ENCODE assay signal across 9 mouse cellular contexts in the genomic region with DNA sequence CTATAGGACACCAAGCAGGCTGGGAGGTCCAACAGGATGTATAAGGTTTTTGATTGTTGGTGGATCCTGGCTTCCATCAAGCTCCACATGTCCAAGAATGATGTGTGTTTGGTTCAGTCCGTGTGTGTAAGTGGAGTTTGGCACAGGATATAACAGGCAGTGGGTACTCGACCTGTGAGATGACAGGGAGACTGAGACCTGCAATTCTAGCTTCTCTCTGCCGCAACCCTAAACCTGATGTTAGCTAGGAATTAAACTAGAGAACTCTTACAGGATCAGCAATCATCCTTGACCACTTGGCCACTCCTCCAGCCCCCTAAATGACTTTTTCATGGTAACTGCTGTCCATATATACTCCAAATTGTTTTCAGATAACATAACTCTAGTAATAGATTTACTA. TPM values are rescaled to one million over a fixed set of nuclear protein-coding genes. Genes with fewer than 3 reads are reported as not detected.
DNase-seq lines count a peak whose midpoint lies in the region; ATAC-seq and TF ChIP-seq lines count a peak whose summit lies in the region.
"Had no signal": no experiment of that assay in that cellular context is flagged by ENCODE, and none has a peak within 500 bp of the region (broad histone marks: within the 10 kb centered on the region; RNA-seq: fewer than 3 reads in every experiment).

No protein-coding gene starts in this region.

- no peak for TF ChIP-seq EP300 in MEL (IDR thresholded peaks at IDR 0.05; ENCODE audit: low read depth in 1 of 2, low read length in 2 of 2)

- 34% methylated on average over 3 of the region's 3 CpGs for WGBS in kidney, embryonic 15.5 days
- 51% methylated on average over 3 of the region's 3 CpGs for WGBS in forebrain, embryonic 15.5 days
- 52% methylated on average over 3 of the region's 3 CpGs for WGBS in midbrain, embryonic 13.5 days

- H3K79me2 ChIP-seq in MEL (ENCODE audit: control insufficient read depth, insufficient read depth, low read length, poor library complexity), result no peaks in the 10 kb centered on the region; the same call in 1 of the 2 replicates

- no peak for TF ChIP-seq CTCF in MEL (IDR thresholded peaks at IDR 0.05 in 2 of 3, conservative IDR thresholded peaks at IDR 0.05 in 1 of 3; ENCODE audit: control insufficient read depth in 1 of 3, insufficient read depth in 1 of 3, low read depth in 2 of 3, low read length in 3 of 3, poor library complexity in 1 of 3, severe bottlenecking in 1 of 3)

- TF ChIP-seq RAD21 in MEL (IDR thresholded peaks at IDR 0.05; ENCODE audit: low read depth, low read length), result no peak

- H3K36me3 ChIP-seq in kidney, embryonic 15.5 days, result no peaks in the 10 kb centered on the region
- peaks cover 0 to 29% of the 10 kb centered on the region in 2 experiments; a peak in 2 of 4 replicates for H3K36me3 ChIP-seq in MEL (ENCODE audit: control insufficient read depth in 1 of 2, insufficient read depth in 2 of 2, low read length in 2 of 2)
- no peaks in the 10 kb centered on the region for H3K36me3 ChIP-seq in forebrain, embryonic 15.5 days
- no peaks in the 10 kb centered on the region for H3K36me3 ChIP-seq in midbrain, embryonic 13.5 days

- no peak for DNase-seq in kidney, postnatal 36 days
- peak; percentile 82 for DNase-seq in MEL (ENCODE audit: low read depth, low spot score)
- DNase-seq in right cerebral cortex, adult 18-20 months, result no peak
- no peak for DNase-seq in cerebellum, postnatal 25 days
- DNase-seq in layer of hippocampus, adult 11-12 months (ENCODE audit: low spot score), result no peak
- DNase-seq: adrenal gland, postnatal 36 days had no signal

- H3K4me2 ChIP-seq in kidney, embryonic 15.5 days, result peak overlapping the region; percentile 69
- peak overlapping the region; percentile 82; the same call in 1 of the 2 replicates for H3K4me2 ChIP-seq in forebrain, embryonic 15.5 days (replicated peaks)
- H3K4me2 ChIP-seq in midbrain, embryonic 13.5 days (replicated peaks), result peak overlapping the region; percentile 76

- no peak overlapping the region for H3K9ac ChIP-seq in kidney, embryonic 15.5 days
- H3K9ac ChIP-seq in MEL (ENCODE audit: control insufficient read depth, low read depth, low read length, poor library complexity, severe bottlenecking), result peak overlapping the region; percentile 80
- H3K9ac ChIP-seq in forebrain, embryonic 15.5 days (replicated peaks), result no peak overlapping the region
- H3K9ac ChIP-seq in midbrain, embryonic 13.5 days (replicated peaks), result 0 out of 2 replicates have a peak overlapping the region, but pooled peaks have one; percentile 28

- TF ChIP-seq POLR2A in MEL (IDR thresholded peaks at IDR 0.05; ENCODE audit: control insufficient read depth in 1 of 2, insufficient read depth in 1 of 2, low read depth in 1 of 2, low read length in 2 of 2, poor library complexity in 1 of 2), result no peak

- H3K9me3 ChIP-seq in kidney, embryonic 15.5 days (replicated peaks), result no peaks in the 10 kb centered on the region
- H3K9me3 ChIP-seq in MEL (replicated peaks; ENCODE audit: insufficient read depth, low read length), result no peaks in the 10 kb centered on the region
- H3K9me3 ChIP-seq in forebrain, embryonic 15.5 days, result no peaks in the 10 kb centered on the region
- H3K9me3 ChIP-seq in midbrain, embryonic 13.5 days, result no peaks in the 10 kb centered on the region

- no peak overlapping the region; the same call in none of the 2 replicates for H3K4me3 ChIP-seq in kidney, embryonic 15.5 days (replicated peaks)
- H3K4me3 ChIP-seq in MEL (ENCODE audit: control insufficient read depth in 1 of 2, insufficient read depth in 1 of 2, low read depth in 2 of 2, low read length in 2 of 2), result peak overlapping the region; percentile 5 to 39
- H3K4me3 ChIP-seq in forebrain, embryonic 15.5 days, result peak overlapping the region; percentile 47; the same call in 1 of the 2 replicates
- H3K4me3 ChIP-seq in midbrain, embryonic 13.5 days (replicated peaks), result no peak overlapping the region

- peaks cover 25% of the 10 kb centered on the region for H3K4me1 ChIP-seq in kidney, embryonic 15.5 days
- peaks cover 0 to 10% of the 10 kb centered on the region in 2 experiments; a peak in 2 of 4 replicates for H3K4me1 ChIP-seq in MEL (ENCODE audit: control insufficient read depth in 1 of 2, insufficient read depth in 2 of 2, low read length in 2 of 2)
- H3K4me1 ChIP-seq in forebrain, embryonic 15.5 days, result peaks cover 48% of the 10 kb centered on the region
- peaks cover 41% of the 10 kb centered on the region for H3K4me1 ChIP-seq in midbrain, embryonic 13.5 days (replicated peaks)

- H3K27me3 ChIP-seq in kidney, embryonic 15.5 days, result no peaks in the 10 kb centered on the region
- no peaks in the 10 kb centered on the region for H3K27me3 ChIP-seq in MEL (ENCODE audit: control insufficient read depth in 1 of 2, insufficient read depth in 2 of 2, low read length in 2 of 2)
- H3K27me3 ChIP-seq in forebrain, embryonic 15.5 days, result no peaks in the 10 kb centered on the region
- no peaks in the 10 kb centered on the region for H3K27me3 ChIP-seq in midbrain, embryonic 13.5 days

- peak overlapping the region; percentile 97 for H3K27ac ChIP-seq in kidney, embryonic 15.5 days
- peak overlapping the region; percentile 94 for H3K27ac ChIP-seq in MEL (ENCODE audit: control insufficient read depth, low read depth, low read length)
- peak overlapping the region; percentile 96 for H3K27ac ChIP-seq in forebrain, embryonic 15.5 days (replicated peaks)
- H3K27ac ChIP-seq in midbrain, embryonic 13.5 days, result peak overlapping the region; percentile 40

- ATAC-seq in kidney, embryonic 15.5 days (replicated peaks; ENCODE audit: low FRiP score), result no peak
- ATAC-seq in forebrain, embryonic 15.5 days (replicated peaks), result no peak
- ATAC-seq in midbrain, embryonic 13.5 days, result no peak

TF ChIP-seq in MEL, 35 proteins besides CTCF, POLR2A, EP300 and RAD21:
- TF ChIP-seq TBP (IDR thresholded peaks at IDR 0.05; ENCODE audit: low read depth, low read length), result peak; percentile 43; the same call in 1 of the 2 replicates
- TF ChIP-seq JUND (IDR thresholded peaks at IDR 0.05; ENCODE audit: low read depth, low read length), result no peak

RNA-seq across cellular contexts. Expression of a gene that starts 1.3 kb away (rescaled TPM):
- 32.0 and 32.6 TPM in 2 replicates for polyA plus RNA-seq in kidney, embryonic 15.5 days (2015; fragmentation: Nextera tagmentation; extraction: Ambion mirVana)
- 1,127 and 1,310 TPM in 2 replicates for total RNA-seq in MEL (2012; rRNA removed)
- polyA plus RNA-seq in MEL (2012; ENCODE audit: insufficient read depth in 1 of 2, insufficient read length in 2 of 2, low read depth in 1 of 2, low replicate concordance in 2 of 2, missing spikeins in 1 of 2), result 10 to 100 TPM in 1 of 2 experiments, not detected in 1; 10.6 TPM
- 21.2 and 26.2 TPM in 2 replicates for polyA plus RNA-seq in forebrain, embryonic 15.5 days (2015; fragmentation: Nextera tagmentation; extraction: Ambion mirVana)
- polyA plus RNA-seq in midbrain, embryonic 13.5 days (2015; fragmentation: Nextera tagmentation; extraction: Ambion mirVana), result 22.2 and 26.2 TPM in 2 replicates

RNA-seq across cellular contexts. Expression of a gene that starts 1.6 kb away (rescaled TPM):
- 2.2 and 6.0 TPM in 2 replicates for polyA plus RNA-seq in kidney, embryonic 15.5 days (2015; fragmentation: Nextera tagmentation; extraction: Ambion mirVana)
- 1,714 and 2,074 TPM in 2 replicates for total RNA-seq in MEL (2012; rRNA removed)
- polyA plus RNA-seq in MEL (2012; ENCODE audit: insufficient read depth in 1 of 2, insufficient read length in 2 of 2, low read depth in 1 of 2, low replicate concordance in 2 of 2, missing spikeins in 1 of 2), result 1 to 10 TPM in 1 of 2 experiments, not detected in 1; 5.6 TPM
- polyA plus RNA-seq in forebrain, embryonic 15.5 days (2015; fragmentation: Nextera tagmentation; extraction: Ambion mirVana), result 1.2 and 2.6 TPM in 2 replicates
- polyA plus RNA-seq in midbrain, embryonic 13.5 days (2015; fragmentation: Nextera tagmentation; extraction: Ambion mirVana), result 2.5 and 6.7 TPM in 2 replicates

RNA-seq across cellular contexts. Expression of a gene that starts 2.1 kb away (rescaled TPM):
- polyA plus RNA-seq in kidney, embryonic 15.5 days (2015; fragmentation: Nextera tagmentation; extraction: Ambion mirVana), result 2.5 and 5.4 TPM in 2 replicates
- 3,283 and 3,531 TPM in 2 replicates for total RNA-seq in MEL (2012; rRNA removed)
- polyA plus RNA-seq in MEL (2012; ENCODE audit: insufficient read depth in 1 of 2, insufficient read length in 2 of 2, low read depth in 1 of 2, low replicate concordance in 2 of 2, missing spikeins in 1 of 2), result 10 to 100 TPM in 1 of 2 experiments, not detected in 1; 19.1 TPM
- polyA plus RNA-seq in forebrain, embryonic 15.5 days (2015; fragmentation: Nextera tagmentation; extraction: Ambion mirVana), result 2.3 and 3.3 TPM in 2 replicates
- polyA plus RNA-seq in midbrain, embryonic 13.5 days (2015; fragmentation: Nextera tagmentation; extraction: Ambion mirVana), result 1.1 and 3.0 TPM in 2 replicates

RNA-seq across cellular contexts. Expression of a gene that starts 17.5 kb away (rescaled TPM):
- polyA plus RNA-seq in kidney, embryonic 15.5 days (2015; fragmentation: Nextera tagmentation; extraction: Ambion mirVana), result 0.91 and 1.9 TPM in 2 replicates
- 947 and 1,094 TPM in 2 replicates for total RNA-seq in MEL (2012; rRNA removed)
- 1 to 10 TPM in 1 of 2 experiments, not detected in 1; 2.7 TPM for polyA plus RNA-seq in MEL (2012; ENCODE audit: insufficient read depth in 1 of 2, insufficient read length in 2 of 2, low read depth in 1 of 2, low replicate concordance in 2 of 2, missing spikeins in 1 of 2)
- polyA plus RNA-seq in forebrain, embryonic 15.5 days (2015; fragmentation: Nextera tagmentation; extraction: Ambion mirVana), result 0.83 and 1.5 TPM in 2 replicates
- polyA plus RNA-seq in midbrain, embryonic 13.5 days (2015; fragmentation: Nextera tagmentation; extraction: Ambion mirVana), result 0.82 and 1.0 TPM in 2 replicates

RNA-seq across cellular contexts. Expression of a gene that starts 28.1 kb away (rescaled TPM):
- polyA plus RNA-seq in kidney, embryonic 15.5 days (2015; fragmentation: Nextera tagmentation; extraction: Ambion mirVana), result 24.0 and 28.9 TPM in 2 replicates
- total RNA-seq in MEL (2012; rRNA removed), result 1,140 and 1,462 TPM in 2 replicates
- polyA plus RNA-seq in MEL (2012; ENCODE audit: insufficient read depth in 1 of 2, insufficient read length in 2 of 2, low read depth in 1 of 2, low replicate concordance in 2 of 2, missing spikeins in 1 of 2), result 1 to 10 TPM in 1 of 2 experiments, not detected in 1; 2.9 TPM
- 9.6 and 13.7 TPM in 2 replicates for polyA plus RNA-seq in forebrain, embryonic 15.5 days (2015; fragmentation: Nextera tagmentation; extraction: Ambion mirVana)
- 11.8 and 15.6 TPM in 2 replicates for polyA plus RNA-seq in midbrain, embryonic 13.5 days (2015; fragmentation: Nextera tagmentation; extraction: Ambion mirVana)

Comparison
In these comparisons a context has a peak if more than half of its experiments do, and no peak if none do; other contexts are left out.
1. H3K27ac ChIP-seq: peak in every context shown above with its lines; median percentile 97 in kidney, embryonic 15.5 days; 96 in forebrain, embryonic 15.5 days; 94 in MEL; 40 in midbrain, embryonic 13.5 days.
2. H3K4me3 ChIP-seq: peak in MEL (2 of 2) and forebrain, embryonic 15.5 days (single experiment); none in kidney, embryonic 15.5 days (single experiment) and midbrain, embryonic 13.5 days (single experiment).
3. H3K9ac ChIP-seq: peak in MEL (single experiment) and midbrain, embryonic 13.5 days (single experiment); none in kidney, embryonic 15.5 days (single experiment) and forebrain, embryonic 15.5 days (single experiment).
4. Peak in every context shown above with its lines, with median percentiles within 50 percentile points of each other: H3K4me2 ChIP-seq.